Mouse (Mus musculus) monocyte, adult 59 days (primary cell): ENCODE data around the gene Sync. TPM values are rescaled to one million over a fixed set of nuclear protein-coding genes. Genes with fewer than 3 reads are reported as not detected.

Source experiments
- total RNA-seq, 2 experiments: library from RNA; stranded (reverse); gene quantifications; one replicate each; pipeline ENCODE4 v1.2.4; 2023

Sync gene
- total RNA-seq: not detected

GRCm38 (mm10) chr4:129287472-129287981 lies at the start of gene Sync:
Gene Sync (plus strand): TSS chr4:129287617.

GRCm38 (mm10) chr4:129261196-129261595 lies 26.2 kb upstream of the Sync start, which contains the start of gene C77080:
Gene C77080 (minus strand): TSS chr4:129261404.

GRCm38 (mm10) chr4:129335216-129336074 lies 48.0 kb downstream of the Sync start, which contains the start of the genes Rbbp4 and Zbtb8os:
Gene Rbbp4 (minus strand): TSS chr4:129335370.
Gene Zbtb8os (plus strand): TSS chr4:129335695.

Other genes with a start within 250 kb of the Sync start
- 100 to 1,000 TPM; 314 to 328 TPM for gene Rnf19b, start 229.3 kb upstream of the Sync start, total RNA-seq
- gene Tmem54, start 182.1 kb upstream of the Sync start, total RNA-seq: not detected
- gene Hpca, start 165.6 kb upstream of the Sync start, total RNA-seq: not detected
- gene Fndc5, start 150.6 kb upstream of the Sync start, total RNA-seq: not detected
- 10 to 100 TPM; 17.5 to 18.9 TPM for gene S100pbp, start 97.9 kb upstream of the Sync start, total RNA-seq
- gene Yars, start 97.9 kb upstream of the Sync start, total RNA-seq: 10 to 100 TPM; 30.6 to 40.5 TPM
- under 1 TPM; 0.09 to 0.10 TPM for gene C77080, start 26.2 kb upstream of the Sync start, total RNA-seq
- gene Rbbp4, start 47.8 kb downstream of the Sync start, total RNA-seq: 10 to 100 TPM; 91.3 to 97.8 TPM
- gene Zbtb8os, start 48.1 kb downstream of the Sync start, total RNA-seq: 10 to 100 TPM; 35.9 to 41.4 TPM
- 1 to 10 TPM; 1.2 TPM for gene Zbtb8a, start 90.5 kb downstream of the Sync start, total RNA-seq
- gene Zbtb8b, start 153.2 kb downstream of the Sync start, total RNA-seq: not detected
- 100 to 1,000 TPM in 1 of 2 experiments, 10 to 100 TPM in 1; 92.2 to 105 TPM for gene Bsdc1, start 174.0 kb downstream of the Sync start, total RNA-seq
- gene Tssk3, start 203.4 kb downstream of the Sync start, total RNA-seq: not detected
- 1 to 10 TPM in 1 of 2 experiments, not detected in 1; 1.0 TPM for gene Fam229a, start 203.6 kb downstream of the Sync start, total RNA-seq
- gene Marcksl1, start 226.0 kb downstream of the Sync start, total RNA-seq: 10 to 100 TPM; 64.6 to 74.8 TPM